Mouse (Mus musculus): ENCODE results near the gene Ablim2.
A peak's percentile ranks its signal among the peaks of the same experiment; 100 is the strongest.

Gene Ablim2

DNA sequence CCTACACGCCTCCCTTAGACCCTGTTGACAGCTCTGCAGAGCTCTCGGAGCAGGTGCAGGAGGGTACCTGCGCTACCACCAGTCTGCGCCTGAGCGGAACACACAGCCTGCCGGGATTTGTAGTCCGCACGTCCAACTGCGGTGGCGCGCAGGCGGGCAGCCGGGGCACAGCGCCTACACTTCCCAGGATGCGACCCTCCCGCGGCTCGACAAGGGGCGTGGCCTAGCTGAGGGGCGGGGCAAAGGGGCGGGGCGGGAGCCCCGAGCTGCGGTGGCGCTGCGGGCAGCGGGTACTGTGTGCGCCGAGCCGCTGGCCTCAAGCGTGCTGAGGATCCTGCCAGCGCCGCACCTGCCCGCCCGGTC lies at the start of gene Ablim2:
Ablim2 (plus strand) TSS at position 242 of the 363 bp plus-strand sequence.
- DNase-seq (ENCODE audit: extremely low read depth, low read depth, low spot score): peak; percentile 36

GRCm38 (mm10) chr5:35710481-35710880 lies 47.2 kb upstream of the Ablim2 start:
- DNase-seq (ENCODE audit: extremely low read depth, low read depth, low spot score): no peak

GRCm38 (mm10) chr5:35710931-35711330 lies 46.7 kb upstream of the Ablim2 start:
- no peak for DNase-seq (ENCODE audit: extremely low read depth, low read depth, low spot score)

- DNase-seq (ENCODE audit: extremely low read depth, low read depth, low spot score): no peak
These were observed 45.2 kb upstream of the Ablim2 start for GRCm38 (mm10) chr5:35712517-35712916.

GRCm38 (mm10) chr5:35713649-35714354 lies 43.9 kb upstream of the Ablim2 start:
- DNase-seq (ENCODE audit: extremely low read depth, low read depth, low spot score): no peak

GRCm38 (mm10) chr5:35717455-35717854 lies 40.2 kb upstream of the Ablim2 start:
- DNase-seq (ENCODE audit: extremely low read depth, low read depth, low spot score): no peak

GRCm38 (mm10) chr5:35717946-35718345 lies 39.7 kb upstream of the Ablim2 start:
- no peak for DNase-seq (ENCODE audit: extremely low read depth, low read depth, low spot score)

DNA sequence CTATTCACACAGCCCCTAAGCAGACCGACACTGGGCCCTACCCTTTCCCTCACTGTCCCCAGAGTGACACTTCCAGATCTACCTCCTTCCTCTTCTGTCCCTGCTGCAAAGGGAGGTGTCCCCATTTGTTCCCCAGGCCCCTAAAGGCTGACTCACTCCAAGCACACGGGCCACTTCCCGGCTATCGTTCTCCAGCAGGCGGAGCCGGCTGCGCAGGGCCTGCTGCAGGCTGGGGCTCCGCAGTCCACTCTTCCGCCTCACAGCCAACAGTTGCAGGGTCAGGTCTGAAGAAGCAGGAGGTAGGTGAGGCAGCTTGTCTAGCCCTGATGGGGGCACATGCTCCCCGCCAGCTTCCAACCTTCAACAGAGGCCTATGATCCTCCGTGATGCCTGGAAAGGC lies 38.9 kb upstream of the Ablim2 start:
- DNase-seq (ENCODE audit: extremely low read depth, low read depth, low spot score): no peak

GRCm38 (mm10) chr5:35719343-35719742 lies 38.3 kb upstream of the Ablim2 start:
- no peak for DNase-seq (ENCODE audit: extremely low read depth, low read depth, low spot score)

DNA sequence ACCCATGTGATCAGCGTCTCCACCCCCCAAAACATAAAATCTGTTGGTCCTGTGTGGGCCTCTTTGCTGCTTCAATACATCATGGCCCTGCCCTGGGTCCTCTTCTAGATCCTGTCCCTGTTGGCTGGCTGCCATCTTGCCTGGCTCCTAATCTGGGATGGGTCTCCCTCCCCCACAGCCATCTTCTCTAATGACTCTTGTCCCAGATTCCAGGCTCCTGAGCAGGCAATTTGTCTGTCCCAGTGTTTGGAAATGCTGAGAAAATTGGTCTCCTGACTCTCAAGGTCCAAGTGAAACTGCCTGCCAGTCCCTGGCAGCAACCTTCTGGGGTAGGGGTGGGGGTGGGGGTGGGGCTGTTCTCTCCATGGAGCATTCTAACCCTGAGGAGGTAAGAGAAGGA lies 37.8 kb upstream of the Ablim2 start:
- DNase-seq (ENCODE audit: extremely low read depth, low read depth, low spot score): no peak

GRCm38 (mm10) chr5:35721933-35722332 lies 35.7 kb upstream of the Ablim2 start:
- DNase-seq (ENCODE audit: extremely low read depth, low read depth, low spot score): no peak

- no peak for DNase-seq (ENCODE audit: extremely low read depth, low read depth, low spot score)
These were observed 35.0 kb upstream of the Ablim2 start for GRCm38 (mm10) chr5:35722654-35723053.

DNA sequence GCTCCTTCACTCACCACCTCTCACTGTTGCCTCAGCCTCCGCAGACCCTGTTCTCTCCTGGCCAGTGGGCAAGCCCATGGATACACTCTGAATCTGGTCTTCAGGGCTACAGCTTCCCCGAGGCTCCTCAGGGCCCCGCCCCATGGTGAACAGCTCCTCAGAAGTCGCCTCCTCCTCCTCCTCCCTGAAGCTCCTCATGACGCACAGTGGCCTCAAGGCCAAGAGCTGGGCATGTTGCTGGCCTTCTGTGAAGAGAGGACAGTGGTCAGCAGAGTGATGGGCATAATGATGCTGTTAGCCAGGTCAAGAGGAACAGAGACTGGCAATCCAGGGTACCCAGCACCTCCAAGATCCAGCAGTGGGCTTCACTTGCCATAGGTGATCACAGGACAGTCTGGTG lies 33.8 kb upstream of the Ablim2 start:
- no peak for DNase-seq (ENCODE audit: extremely low read depth, low read depth, low spot score)

DNA sequence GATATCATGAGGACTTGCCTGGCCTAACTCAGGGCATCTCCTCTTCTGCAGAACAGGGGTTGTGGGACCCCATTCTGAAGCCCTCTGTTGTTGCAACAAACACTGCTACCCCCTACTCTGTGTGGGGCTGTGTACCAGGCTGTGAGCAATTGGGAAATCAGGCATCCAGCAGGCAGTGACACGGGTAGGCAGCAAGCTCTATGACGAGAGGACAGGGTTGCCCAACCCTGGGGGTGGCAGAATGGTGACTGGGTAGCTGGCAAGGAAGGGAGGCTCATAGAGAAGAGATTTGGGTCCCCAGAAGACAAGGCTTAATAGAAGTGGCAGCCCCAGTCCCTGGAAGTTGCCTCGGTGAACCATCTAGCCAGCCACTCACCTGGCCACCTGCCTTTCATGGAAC lies 31.8 kb upstream of the Ablim2 start:
- no peak for DNase-seq (ENCODE audit: extremely low read depth, low read depth, low spot score)

DNA sequence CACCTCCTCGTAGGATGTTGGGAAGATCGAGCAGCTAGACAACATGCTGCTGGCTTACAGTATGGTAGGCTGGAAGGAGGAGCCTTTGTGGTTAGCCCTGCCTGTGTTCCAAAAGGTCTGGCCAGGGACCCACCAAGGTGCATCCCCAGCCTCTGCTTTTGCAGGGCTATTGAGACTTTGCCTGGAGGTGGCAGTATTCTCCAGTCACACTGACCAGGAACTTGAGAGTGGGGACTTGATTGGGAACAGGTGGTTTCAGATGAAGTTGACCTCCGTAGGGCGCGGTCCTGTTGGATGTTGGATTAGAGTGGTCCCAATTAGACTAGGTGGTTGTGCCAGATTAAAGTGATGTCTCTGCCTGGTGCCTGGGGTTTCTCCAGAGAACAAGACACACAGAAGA lies 30.2 kb upstream of the Ablim2 start:
- no peak for DNase-seq (ENCODE audit: extremely low read depth, low read depth, low spot score)

GRCm38 (mm10) chr5:35728344-35728956 lies 29.2 kb upstream of the Ablim2 start:
- no peak for DNase-seq (ENCODE audit: extremely low read depth, low read depth, low spot score)

DNA sequence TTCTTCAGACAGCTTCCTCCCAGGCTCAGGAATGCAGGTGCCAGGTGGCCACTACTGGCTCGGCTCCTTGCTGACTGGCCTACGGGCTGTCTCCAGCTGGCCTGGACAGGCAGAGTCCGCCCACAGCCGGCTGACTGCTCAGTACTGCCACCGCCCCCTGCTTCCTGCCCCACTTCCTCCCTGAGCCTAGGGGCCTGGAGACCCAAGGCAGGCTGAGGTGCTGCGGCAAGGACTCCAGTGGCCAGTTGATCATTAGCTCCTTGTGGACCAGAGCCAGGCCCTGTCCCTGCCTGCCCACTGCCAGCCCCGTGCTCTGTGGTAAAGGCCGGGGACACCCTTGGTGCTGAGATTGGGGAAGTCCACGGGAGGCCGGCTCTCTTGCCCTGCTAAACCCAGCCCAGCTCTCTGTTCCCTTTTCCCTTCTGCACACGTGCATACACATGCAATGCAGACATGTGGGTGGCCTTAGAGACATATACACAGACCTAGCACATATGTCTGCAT lies 28.7 kb upstream of the Ablim2 start:
- DNase-seq (ENCODE audit: extremely low read depth, low read depth, low spot score): peak; percentile 21

DNA sequence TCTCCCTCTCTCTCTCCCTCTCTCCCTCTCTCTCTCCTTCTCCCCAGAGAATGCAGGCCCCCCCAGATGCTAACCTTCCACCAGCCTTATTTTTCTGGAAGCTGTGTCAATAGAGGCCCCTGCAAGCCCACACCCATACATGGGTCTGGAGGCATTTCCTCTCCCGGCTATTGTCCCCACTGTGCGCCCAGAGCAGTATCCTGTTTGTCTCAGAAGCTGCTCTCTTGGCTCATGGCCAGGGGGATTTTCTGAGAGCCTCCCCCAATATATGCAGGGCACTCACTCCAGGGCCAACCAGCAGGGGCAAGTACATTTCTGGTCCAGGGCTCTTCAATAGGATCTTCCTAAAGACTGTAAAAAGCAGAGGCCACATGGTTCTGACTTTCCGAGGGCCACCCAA lies 27.8 kb upstream of the Ablim2 start:
- no peak for DNase-seq (ENCODE audit: extremely low read depth, low read depth, low spot score)

- no peak for DNase-seq (ENCODE audit: extremely low read depth, low read depth, low spot score)
These were observed 27.1 kb upstream of the Ablim2 start for GRCm38 (mm10) chr5:35730552-35730951.

DNA sequence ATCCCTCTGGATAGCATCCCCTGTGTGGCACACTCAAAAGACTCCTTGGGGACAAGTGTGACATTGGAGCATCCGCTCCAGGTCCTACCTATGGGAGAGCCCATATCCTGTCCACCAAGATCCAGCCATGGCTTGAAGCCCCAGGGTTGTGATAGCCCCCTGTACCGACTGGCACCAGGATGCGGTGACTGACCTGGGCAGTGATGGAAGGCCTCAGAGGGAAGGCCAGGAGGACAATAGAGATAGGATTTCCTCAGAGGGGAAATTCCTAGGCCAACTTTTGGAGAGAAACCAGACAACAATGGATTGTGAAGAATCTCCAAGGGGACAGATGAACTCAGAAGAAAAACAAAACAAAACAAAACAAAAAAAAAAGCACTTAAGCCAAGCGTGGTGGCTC lies 26.7 kb upstream of the Ablim2 start:
- no peak for DNase-seq (ENCODE audit: extremely low read depth, low read depth, low spot score)

DNA sequence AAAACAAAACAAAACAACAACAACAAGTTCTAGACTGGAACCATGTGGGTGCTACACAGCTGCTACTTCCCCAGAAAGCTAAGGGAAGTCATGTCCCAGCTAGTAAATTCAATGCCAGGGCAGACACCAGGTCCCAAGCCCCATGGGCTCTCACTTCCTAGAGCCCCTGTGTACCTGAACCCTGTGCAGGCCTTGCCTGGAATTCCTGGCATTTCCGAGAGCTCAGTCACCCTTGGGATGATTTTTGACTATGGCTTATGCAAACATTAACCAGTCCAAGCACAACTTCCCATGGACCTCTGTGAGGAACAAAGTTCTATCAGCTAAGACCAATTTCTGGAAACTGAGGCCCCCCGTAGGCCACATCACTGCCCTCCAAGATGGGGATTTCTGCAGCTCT lies 24.2 kb upstream of the Ablim2 start:
- DNase-seq (ENCODE audit: extremely low read depth, low read depth, low spot score): no peak

GRCm38 (mm10) chr5:35737231-35737901 lies 20.3 kb upstream of the Ablim2 start:
- no peak for DNase-seq (ENCODE audit: extremely low read depth, low read depth, low spot score)
